Mouse (Mus musculus): ENCODE data around the gene Sez6.

Sez6 gene

GRCm38 (mm10) chr11:77906747-77907174 is 23.8 kb upstream of the Sez6 start:
- no peak for DNase-seq

GRCm38 (mm10) chr11:77908468-77908867 is 22.1 kb upstream of the Sez6 start:
- no peak for DNase-seq

- DNase-seq = no peak
These were observed 21.2 kb upstream of the Sez6 start for GRCm38 (mm10) chr11:77909376-77909775.

GRCm38 (mm10) chr11:77909776-77910175 is 20.8 kb upstream of the Sez6 start:
- DNase-seq = no peak

GRCm38 (mm10) chr11:77913505-77913904 is 17.1 kb upstream of the Sez6 start:
- DNase-seq = peak; percentile 20

- DNase-seq = no peak
These were observed 15.9 kb upstream of the Sez6 start for GRCm38 (mm10) chr11:77914598-77915260.

GRCm38 (mm10) chr11:77916741-77917140 is 13.9 kb upstream of the Sez6 start:
- DNase-seq = no peak

GRCm38 (mm10) chr11:77917166-77917565 is 13.4 kb upstream of the Sez6 start:
- peak; percentile 84 for DNase-seq

GRCm38 (mm10) chr11:77923285-77923684 is 7.3 kb upstream of the Sez6 start:
- DNase-seq = no peak

- DNase-seq = no peak
These were observed 4.6 kb upstream of the Sez6 start for GRCm38 (mm10) chr11:77925836-77926657.

GRCm38 (mm10) chr11:77926666-77927065 is 3.9 kb upstream of the Sez6 start:
- DNase-seq = no peak

- no peak for DNase-seq
These were observed 2.8 kb upstream of the Sez6 start for GRCm38 (mm10) chr11:77927837-77928236.

GRCm38 (mm10) chr11:77931541-77932433 is 1.2 kb downstream of the Sez6 start:
- DNase-seq = no peak

- DNase-seq = no peak
These were observed 2.0 kb downstream of the Sez6 start for GRCm38 (mm10) chr11:77932576-77932975.

GRCm38 (mm10) chr11:77934111-77934521 is 3.5 kb downstream of the Sez6 start:
- DNase-seq = no peak

- DNase-seq = no peak
These were observed 4.1 kb downstream of the Sez6 start for GRCm38 (mm10) chr11:77934568-77935311.

- DNase-seq = no peak
These were observed 6.2 kb downstream of the Sez6 start for GRCm38 (mm10) chr11:77936846-77937245.

GRCm38 (mm10) chr11:77937649-77938410 is 7.2 kb downstream of the Sez6 start:
- no peak for DNase-seq

GRCm38 (mm10) chr11:77942230-77942629 is 11.6 kb downstream of the Sez6 start:
- DNase-seq = no peak

GRCm38 (mm10) chr11:77947860-77948259 is 17.3 kb downstream of the Sez6 start:
- DNase-seq = no peak

- no peak for DNase-seq
These were observed 19.6 kb downstream of the Sez6 start for GRCm38 (mm10) chr11:77950125-77950685.

All from kidney, postnatal 14 days (tissue).